10 mouse cellular contexts compared by ENCODE assay signal in the genomic region with DNA sequence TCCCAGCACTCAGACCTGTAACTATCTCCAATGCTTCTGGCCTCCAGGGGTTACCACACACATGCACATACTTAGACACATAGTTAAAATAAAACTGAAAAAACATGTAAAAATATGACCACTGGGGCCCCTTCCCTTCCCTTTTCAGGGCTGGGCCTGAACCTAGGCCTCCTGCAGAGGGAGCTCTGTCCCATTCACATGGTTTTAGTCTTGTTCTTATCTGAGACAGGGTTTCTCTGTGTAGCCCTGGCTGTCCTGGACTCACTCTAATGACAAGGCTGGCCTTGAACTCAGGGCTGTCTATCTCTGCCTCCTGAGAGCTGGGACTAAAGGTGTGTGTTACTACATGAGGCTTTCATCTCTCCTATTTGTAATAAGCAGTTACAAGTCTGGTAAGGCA. TPM values are rescaled to one million over a fixed set of nuclear protein-coding genes. Genes with fewer than 3 reads are reported as not detected.
DNase-seq lines count a peak whose midpoint lies in the region; ATAC-seq and TF ChIP-seq lines count a peak whose summit lies in the region.
"Had no signal": no experiment of that assay in that cellular context is flagged by ENCODE, and none has a peak within 500 bp of the region (broad histone marks: within the 10 kb centered on the region; RNA-seq: fewer than 3 reads in every experiment).

No protein-coding gene starts in this region.

- H3K9me3 ChIP-seq in heart, embryonic 10.5 days = no peaks in the 10 kb centered on the region
- no peaks in the 10 kb centered on the region for H3K9me3 ChIP-seq in midbrain, postnatal 0 days (ENCODE audit: low read length)
- no peaks in the 10 kb centered on the region for H3K9me3 ChIP-seq in midbrain, embryonic 16.5 days (replicated peaks; ENCODE audit: control insufficient read depth, low read length, poor library complexity, severe bottlenecking)
- H3K9me3 ChIP-seq: midbrain, embryonic 13.5 days had no signal

- intact Hi-C loops in heart, adult 2 months (cut with DNase I) = loop anchor here (5.0 kb wide), 1 partner anchor 212 kb away; no protein-coding TSS in a partner anchor

- no peak for ATAC-seq in midbrain, postnatal 0 days (ENCODE audit: low FRiP score)
- no peak for ATAC-seq in midbrain, embryonic 16.5 days
- ATAC-seq: midbrain, embryonic 13.5 days had no signal

- no peaks in the 10 kb centered on the region for H3K36me3 ChIP-seq in heart, adult 2 months (ENCODE audit: control insufficient read depth, insufficient read depth, low read length)
- peaks cover 31% of the 10 kb centered on the region for H3K36me3 ChIP-seq in heart, embryonic 10.5 days
- peaks cover 15% of the 10 kb centered on the region; the same call in 1 of the 2 replicates for H3K36me3 ChIP-seq in midbrain, postnatal 0 days (ENCODE audit: insufficient read depth, low read length)
- peaks cover 13% of the 10 kb centered on the region; the same call in 1 of the 2 replicates for H3K36me3 ChIP-seq in midbrain, embryonic 16.5 days (ENCODE audit: control insufficient read depth, insufficient read depth, low read length)

- no peak overlapping the region for H3K4me3 ChIP-seq in heart, adult 2 months
- no peak overlapping the region for H3K4me3 ChIP-seq in heart, embryonic 10.5 days
- no peak overlapping the region for H3K4me3 ChIP-seq in midbrain, postnatal 0 days (ENCODE audit: low read depth, low read length)
- no peak overlapping the region for H3K4me3 ChIP-seq in midbrain, embryonic 16.5 days (ENCODE audit: low read depth, low read length)
- H3K4me3 ChIP-seq: midbrain, embryonic 13.5 days had no signal

- H3K4me2 ChIP-seq in midbrain, postnatal 0 days (ENCODE audit: low read depth, low read length, poor library complexity, severe bottlenecking) = no peak overlapping the region
- no peak overlapping the region for H3K4me2 ChIP-seq in midbrain, embryonic 16.5 days (ENCODE audit: low read length)
- H3K4me2 ChIP-seq: midbrain, embryonic 13.5 days had no signal

- no peak for DNase-seq in heart, adult 2 months
- DNase-seq in heart, embryonic 10.5 days (ENCODE audit: low spot score) = no peak
- no peak for DNase-seq in midbrain, postnatal 0 days (ENCODE audit: low spot score)
- DNase-seq in embryo, embryonic 10.5 days (ENCODE audit: low spot score) = peak; percentile 29
- DNase-seq in thymus, postnatal 14 days = peak; percentile 31
- DNase-seq in spleen, postnatal 14 days (ENCODE audit: low spot score in 2 of 2) = no peak
- DNase-seq in heart, adult 18-20 months = no peak

- TF ChIP-seq POLR2A in heart, adult 2 months (IDR thresholded peaks at IDR 0.05; ENCODE audit: insufficient read depth, low read depth, low read length) = no peak

- H3K79me2 ChIP-seq in heart, adult 2 months (replicated peaks; ENCODE audit: control insufficient read depth, insufficient read depth, low read length) = no peaks in the 10 kb centered on the region

- no peak for TF ChIP-seq EP300 in heart, adult 2 months (IDR thresholded peaks at IDR 0.05; ENCODE audit: insufficient read depth, low read depth, low read length)

- no peak overlapping the region for H3K27ac ChIP-seq in heart, adult 2 months
- no peak overlapping the region for H3K27ac ChIP-seq in heart, embryonic 10.5 days
- no peak overlapping the region for H3K27ac ChIP-seq in midbrain, postnatal 0 days (ENCODE audit: low read depth, low read length)
- H3K27ac ChIP-seq in midbrain, embryonic 16.5 days (ENCODE audit: low read length) = no peak overlapping the region
- H3K27ac ChIP-seq: midbrain, embryonic 13.5 days had no signal

- TF ChIP-seq CTCF in heart, adult 2 months (IDR thresholded peaks at IDR 0.05) = peak; percentile 61
- peak; percentile 55 for TF ChIP-seq CTCF in midbrain, postnatal 0 days (IDR thresholded peaks at IDR 0.05)

- H3K9ac ChIP-seq in heart, adult 2 months (ENCODE audit: low read depth, low read length) = no peak overlapping the region
- H3K9ac ChIP-seq in midbrain, postnatal 0 days (replicated peaks; ENCODE audit: low read length, poor library complexity, severe bottlenecking) = no peak overlapping the region
- H3K9ac ChIP-seq in midbrain, embryonic 16.5 days (ENCODE audit: low read depth, low read length) = no peak overlapping the region
- H3K9ac ChIP-seq: midbrain, embryonic 13.5 days had no signal

- H3K27me3 ChIP-seq in heart, adult 2 months (ENCODE audit: control insufficient read depth, insufficient read depth, low read length) = no peaks in the 10 kb centered on the region
- no peaks in the 10 kb centered on the region for H3K27me3 ChIP-seq in heart, embryonic 10.5 days (ENCODE audit: insufficient read depth, poor library complexity, severe bottlenecking)
- H3K27me3 ChIP-seq in midbrain, postnatal 0 days (ENCODE audit: insufficient read depth, low read length) = no peaks in the 10 kb centered on the region
- H3K27me3 ChIP-seq in midbrain, embryonic 16.5 days (ENCODE audit: control insufficient read depth, insufficient read depth, low read depth, low read length) = no peaks in the 10 kb centered on the region
- H3K27me3 ChIP-seq: midbrain, embryonic 13.5 days had no signal

- no peaks in the 10 kb centered on the region for H3K4me1 ChIP-seq in heart, adult 2 months (ENCODE audit: control insufficient read depth, insufficient read depth, low read length)
- peaks cover 20% of the 10 kb centered on the region for H3K4me1 ChIP-seq in heart, embryonic 10.5 days
- no peaks in the 10 kb centered on the region for H3K4me1 ChIP-seq in midbrain, postnatal 0 days (ENCODE audit: insufficient read depth, low read length)
- no peaks in the 10 kb centered on the region for H3K4me1 ChIP-seq in midbrain, embryonic 16.5 days (ENCODE audit: control insufficient read depth, insufficient read depth, low read length)
- H3K4me1 ChIP-seq: midbrain, embryonic 13.5 days had no signal

RNA-seq across cellular contexts. Expression of gene Rheb, which starts 42.0 kb away (rescaled TPM):
- 10 to 100 TPM; 76.9 to 87.4 TPM for total RNA-seq in heart, adult 2 months (2021)
- polyA plus RNA-seq in heart, adult 2 months (2012; rRNA removed) = 29.1 and 51.5 TPM in 2 replicates
- 219 and 225 TPM in 2 replicates for polyA plus RNA-seq in heart, embryonic 10.5 days (2016; fragmentation: Nextera tagmentation; extraction: Ambion mirVana)
- 96.0 and 102 TPM in 2 replicates for total RNA-seq in midbrain, postnatal 0 days (2014; rRNA removed)
- polyA plus RNA-seq in midbrain, postnatal 0 days (2015; fragmentation: Nextera tagmentation; extraction: Ambion mirVana) = 287 and 291 TPM in 2 replicates
- 255 and 277 TPM in 2 replicates for polyA plus RNA-seq in midbrain, embryonic 16.5 days (2015; fragmentation: Nextera tagmentation; extraction: Ambion mirVana)
- total RNA-seq in heart, adult 18-20 months (2021) = 10 to 100 TPM; 82.6 to 85.7 TPM

RNA-seq across cellular contexts. Expression of gene Crygn, which starts 42.6 kb away (rescaled TPM):
- total RNA-seq in heart, adult 2 months (2021) = not detected
- polyA plus RNA-seq in heart, adult 2 months (2012; rRNA removed) = not detected in 2 replicates
- polyA plus RNA-seq in heart, embryonic 10.5 days (2016; fragmentation: Nextera tagmentation; extraction: Ambion mirVana) = 2.7 and 4.1 TPM in 2 replicates
- total RNA-seq in midbrain, postnatal 0 days (2014; rRNA removed) = not detected in 2 replicates
- 2.1 and 5.0 TPM in 2 replicates for polyA plus RNA-seq in midbrain, postnatal 0 days (2015; fragmentation: Nextera tagmentation; extraction: Ambion mirVana)
- 1.4 and 2.1 TPM in 2 replicates for polyA plus RNA-seq in midbrain, embryonic 16.5 days (2015; fragmentation: Nextera tagmentation; extraction: Ambion mirVana)
- not detected for total RNA-seq in heart, adult 18-20 months (2021)
- polyA plus RNA-seq: heart, embryonic 14.5 days; midbrain, embryonic 13.5 days had no signal

Comparison
In these comparisons a context has a peak if more than half of its experiments do, and no peak if none do; other contexts are left out.
1. DNase-seq: peak in embryo, embryonic 10.5 days (single experiment) and thymus, postnatal 14 days (single experiment); none in heart, adult 2 months (0 of 2), heart, embryonic 10.5 days (single experiment), midbrain, postnatal 0 days (single experiment), spleen, postnatal 14 days (0 of 2) and heart, adult 18-20 months (0 of 2).